Mouse (Mus musculus) retina, postnatal 7 days (tissue): ENCODE data around the gene Zfp940.
"Not testable (repeated sequence)": the region's sequence is repeated elsewhere in the genome, so short reads cannot be mapped to it uniquely, and the experiment has no call there.

Experiments used
- DNase-seq: peaks from one replicate; pipeline ENCODE4 v3.0.0-alpha.2; 2012; ENCODE audit warnings: low read depth, low spot score

Zfp940 gene

DNA sequence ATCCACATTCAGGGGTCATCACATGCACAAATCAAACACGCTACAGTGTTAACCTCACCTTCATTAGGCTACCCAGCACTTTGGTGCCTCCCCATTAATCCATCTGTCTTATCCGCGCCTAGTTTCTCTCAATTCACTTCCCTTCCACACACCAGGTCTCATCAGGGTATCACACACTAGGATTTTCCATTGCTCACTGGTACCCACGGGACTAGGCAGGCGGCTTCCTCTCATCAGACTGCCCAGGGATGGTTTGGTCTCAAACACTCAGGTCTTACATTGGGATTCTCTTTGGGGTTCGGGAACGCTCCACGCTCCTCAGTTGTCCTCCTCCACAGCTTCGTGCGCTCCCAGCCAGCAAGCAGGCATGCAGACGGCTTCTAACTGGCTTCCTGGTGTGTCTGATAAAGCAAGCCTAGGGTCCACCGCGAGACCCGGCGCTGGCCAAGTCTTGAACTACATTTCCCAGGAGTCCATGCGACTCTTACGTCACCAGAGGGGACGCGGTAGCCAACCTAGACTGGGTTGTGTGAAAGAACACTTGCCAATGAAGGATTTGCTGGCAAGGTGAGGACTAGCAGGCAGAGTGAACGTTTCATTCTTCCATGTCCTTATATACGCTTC, at the start of gene Zfp940:
Gene Zfp940, minus strand, starts transcription at position 451 of the 624 bp plus-strand sequence.
- DNase-seq: peak; percentile 79

DNA sequence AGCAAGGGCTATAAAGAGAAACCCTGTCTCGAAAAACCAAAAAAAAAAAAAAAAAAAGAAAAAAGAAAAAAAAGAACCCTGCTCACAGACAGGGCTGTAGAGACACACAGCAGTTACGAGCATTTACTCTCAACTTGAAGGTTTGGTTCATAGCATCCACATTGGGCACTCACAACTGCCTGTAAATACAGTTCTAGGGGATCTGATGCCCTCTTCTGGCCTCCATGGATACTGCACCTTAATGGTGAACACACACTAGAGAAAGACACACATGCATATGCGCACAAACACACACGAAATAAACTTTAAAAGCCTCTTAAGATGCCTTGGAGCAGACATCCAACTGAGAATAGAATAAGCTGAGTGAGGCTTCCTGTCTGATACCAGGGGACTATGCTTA, 44.9 kb upstream of the Zfp940 start:
- DNase-seq: no peak

DNA sequence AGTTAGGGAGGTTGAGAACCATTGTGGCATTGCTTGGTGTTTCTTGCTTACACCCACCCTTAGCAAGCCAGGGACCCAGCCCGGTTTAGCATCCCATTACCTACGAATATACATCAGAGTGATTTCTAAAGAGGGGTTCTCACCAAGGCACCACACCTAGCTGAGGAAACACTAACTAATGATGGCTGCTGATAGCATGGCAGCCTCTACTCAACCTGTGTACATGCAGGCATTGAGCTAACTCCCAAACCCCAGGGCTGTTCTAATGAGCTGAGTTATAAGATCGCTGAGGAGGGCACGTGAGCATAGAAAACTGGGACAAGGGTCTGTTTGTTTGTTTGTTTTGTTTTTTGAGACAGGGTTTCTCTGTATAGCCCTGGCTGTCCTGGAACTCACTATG, 39.3 kb upstream of the Zfp940 start:
- no peak for DNase-seq

DNA sequence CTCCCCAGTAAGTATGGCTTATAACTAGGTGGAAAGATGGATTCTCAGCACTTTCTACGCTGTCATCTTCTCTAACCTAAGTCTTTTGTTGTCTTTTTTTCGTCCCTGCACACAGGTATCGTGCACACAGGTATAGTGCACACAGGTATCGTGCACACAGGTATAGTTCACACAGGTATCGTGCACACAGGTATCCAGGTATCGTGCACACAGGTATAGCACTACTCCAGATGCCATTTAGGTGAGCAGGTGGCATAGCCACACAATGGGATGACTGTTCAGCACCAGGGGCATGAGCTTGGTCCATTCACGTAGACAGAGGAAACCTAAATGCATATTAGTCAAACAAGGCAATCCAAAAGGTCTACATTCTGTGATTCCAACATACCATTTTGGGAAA, 37.0 kb upstream of the Zfp940 start:
- no peak for DNase-seq

DNA sequence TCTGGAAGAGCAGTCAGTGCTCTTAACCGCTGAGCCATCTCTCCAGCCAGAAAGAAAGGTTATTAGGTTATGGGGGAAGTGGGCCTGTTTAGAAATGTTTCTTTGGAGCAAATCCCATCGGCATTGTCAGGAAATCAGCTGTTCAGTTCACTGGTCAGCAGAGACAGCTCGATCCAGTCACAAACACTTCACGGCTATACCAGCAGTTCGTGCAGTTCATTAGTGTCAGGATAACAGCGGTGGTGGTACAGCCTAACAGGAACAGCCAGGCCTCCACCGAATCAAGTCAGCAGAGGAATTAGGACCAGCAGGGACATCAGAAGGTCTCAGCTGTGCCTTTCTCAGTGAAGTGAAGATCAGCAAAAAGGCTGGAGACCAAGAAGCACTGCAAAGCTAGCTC, 27.4 kb upstream of the Zfp940 start:
- DNase-seq: no peak

DNA sequence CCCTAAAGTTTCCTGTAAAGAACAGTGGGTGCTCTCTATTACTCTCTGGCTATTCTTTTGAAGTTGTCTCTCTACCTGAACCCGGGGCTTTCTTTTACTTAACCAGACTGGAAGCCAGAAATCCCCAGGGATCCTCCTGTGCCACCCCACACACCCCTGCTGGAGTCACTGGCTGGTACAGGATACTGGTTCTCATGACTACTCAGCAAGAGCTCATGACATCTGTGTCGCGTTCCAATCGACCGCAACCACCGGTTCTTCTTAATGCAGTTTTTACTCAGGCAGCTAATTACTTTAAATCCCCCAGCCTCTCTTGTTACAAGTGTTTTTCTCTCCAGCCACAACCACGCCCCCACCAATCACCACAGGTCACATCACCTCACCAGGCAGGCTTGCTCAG, 26.6 kb upstream of the Zfp940 start:
- no peak for DNase-seq

DNA sequence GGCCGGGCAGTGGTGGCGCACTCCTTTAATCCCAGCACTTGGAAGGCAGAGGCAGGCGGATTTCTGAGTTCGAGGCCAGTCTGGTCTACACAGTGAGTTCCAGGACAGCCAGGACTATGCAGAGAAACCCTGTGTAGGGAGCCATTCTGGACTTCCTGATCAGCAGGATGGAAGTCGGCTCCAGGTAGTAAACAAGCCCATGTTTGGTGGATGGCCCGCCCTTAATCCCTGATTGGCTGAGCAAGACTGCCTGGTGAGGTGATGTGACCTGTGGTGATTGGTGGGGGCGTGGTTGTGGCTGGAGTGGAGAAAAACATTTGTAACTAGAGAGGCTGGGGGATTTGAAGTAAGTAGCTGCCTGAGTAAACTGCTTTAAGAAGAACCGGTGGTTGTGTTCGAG, 24.1 kb upstream of the Zfp940 start:
- DNase-seq: not testable (repeated sequence)

DNA sequence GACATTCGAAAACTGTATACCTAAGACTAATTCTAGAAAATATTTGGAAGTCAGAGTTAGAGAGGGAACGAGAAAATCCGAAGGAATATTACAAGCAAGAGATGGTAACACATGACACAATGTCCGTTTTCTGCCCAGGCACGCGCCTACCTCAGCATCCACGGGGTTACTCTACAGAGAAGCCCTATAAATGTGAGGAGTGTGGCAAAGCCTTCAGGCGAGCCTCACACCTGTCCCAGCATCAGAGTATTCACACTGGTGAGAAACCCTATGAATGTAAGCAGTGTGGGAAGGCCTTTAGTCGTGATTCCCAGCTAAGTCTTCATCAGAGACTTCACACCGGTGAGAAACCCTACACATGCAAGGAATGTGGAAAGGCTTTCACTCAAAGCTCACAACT, 20.8 kb upstream of the Zfp940 start:
- DNase-seq: no peak

DNA sequence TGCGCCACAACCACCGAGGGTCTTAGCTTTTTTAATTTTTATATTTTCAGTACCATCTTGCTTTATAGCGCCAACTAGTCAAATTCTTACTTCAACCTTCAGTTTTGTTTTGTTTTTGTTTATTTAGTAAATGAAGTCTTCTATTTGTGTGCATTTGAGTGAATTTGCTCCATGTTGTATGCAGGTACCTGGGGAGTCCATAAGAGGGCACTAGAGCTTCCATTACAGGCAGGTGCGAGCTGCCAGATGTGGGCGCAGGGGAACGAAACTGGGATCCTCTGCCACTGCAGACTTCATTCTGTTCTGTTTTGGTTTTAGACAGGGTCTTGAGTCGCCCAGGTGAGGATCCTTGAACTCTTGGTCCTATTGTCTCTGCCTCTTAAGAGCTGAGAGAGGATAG, 8.2 kb upstream of the Zfp940 start:
- no peak for DNase-seq

DNA sequence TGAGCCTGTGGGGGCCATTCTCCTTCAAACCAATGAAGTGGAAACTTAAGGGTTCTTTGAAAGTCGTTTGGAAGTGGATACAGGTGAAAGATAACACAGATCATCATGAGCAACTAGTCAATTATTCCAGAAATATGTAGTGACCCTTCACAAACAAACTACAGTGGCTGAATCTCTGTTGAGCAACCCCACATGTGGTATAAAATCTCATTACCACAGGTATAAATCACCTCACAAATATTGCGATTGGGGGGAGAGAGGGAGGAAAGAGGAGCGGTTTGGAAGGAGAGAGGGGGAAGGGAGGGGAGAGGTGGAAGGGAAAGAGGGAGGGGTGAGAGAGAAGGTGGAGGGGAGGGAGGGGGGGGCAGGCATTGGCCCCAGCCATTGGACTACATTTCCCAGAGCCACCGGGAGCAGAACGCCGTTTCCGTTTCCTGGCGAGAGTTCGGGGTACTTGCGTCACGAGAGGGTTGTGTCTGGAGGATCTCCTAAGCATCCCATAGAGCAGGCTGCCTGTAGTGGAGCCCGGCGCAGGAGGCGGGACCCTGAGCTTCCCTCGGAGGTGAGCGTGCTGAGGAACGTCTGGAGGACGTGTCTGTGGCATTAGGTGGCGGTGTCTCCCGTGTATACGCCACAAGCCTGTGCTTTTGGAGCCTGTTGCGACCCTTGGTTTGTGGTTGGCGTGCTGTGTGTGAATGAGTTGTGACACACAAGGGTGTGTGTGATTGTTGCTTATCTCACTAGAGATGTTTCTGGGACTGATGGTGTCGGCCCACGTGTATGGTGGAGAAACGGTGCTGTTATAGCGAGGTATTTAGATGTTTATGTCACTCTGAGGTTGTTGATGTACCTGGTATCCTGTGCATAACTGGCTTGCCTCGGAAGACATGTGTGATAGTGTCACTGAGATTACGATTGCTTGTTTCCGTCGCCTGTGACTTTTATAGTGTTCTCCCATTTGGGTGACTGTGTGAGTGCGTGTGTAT, 6.4 kb upstream of the Zfp940 start, which contains the start of gene Zfp420:
Gene Zfp420, plus strand, starts transcription at position 448 of the 986 bp plus-strand sequence.
- peak; percentile 82 for DNase-seq

DNA sequence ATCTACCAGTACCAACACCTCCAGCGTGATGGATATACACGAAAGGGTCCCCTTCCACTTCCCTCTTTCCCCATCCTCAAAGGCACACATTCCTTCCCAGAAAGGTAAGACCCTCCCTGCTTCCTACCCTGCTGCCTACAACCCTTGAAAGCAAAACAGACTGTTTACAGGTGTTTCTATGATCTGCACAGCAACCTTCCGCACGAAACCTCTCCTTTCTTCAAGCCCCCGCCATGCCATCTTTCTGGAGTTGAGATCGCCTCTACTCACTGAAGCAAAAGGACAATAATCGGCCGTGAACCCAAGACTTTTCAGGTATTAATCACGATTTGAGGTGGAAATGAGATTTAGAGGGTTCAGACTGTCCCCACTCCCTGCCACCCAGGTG, 644 bp downstream of the Zfp940 start:
- no peak for DNase-seq

DNA sequence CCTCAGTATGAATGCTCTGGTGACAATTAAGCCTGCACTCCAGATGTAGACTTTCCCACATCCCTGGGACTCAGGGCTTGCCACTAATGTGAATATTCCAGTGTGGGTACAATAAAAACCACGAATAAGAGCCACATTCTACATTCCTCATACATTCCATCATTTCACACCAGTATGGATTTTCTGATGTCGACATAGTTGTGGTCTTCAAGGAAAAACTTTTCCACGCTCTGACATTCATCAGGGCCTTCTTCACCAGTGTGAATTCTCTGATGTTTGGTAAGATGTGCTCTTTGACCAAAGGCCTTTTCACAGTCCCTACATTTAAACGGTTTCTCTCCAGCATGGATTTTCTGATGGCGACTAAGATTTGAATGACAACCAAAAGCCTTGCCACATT, 8.9 kb downstream of the Zfp940 start:
- no peak for DNase-seq

DNA sequence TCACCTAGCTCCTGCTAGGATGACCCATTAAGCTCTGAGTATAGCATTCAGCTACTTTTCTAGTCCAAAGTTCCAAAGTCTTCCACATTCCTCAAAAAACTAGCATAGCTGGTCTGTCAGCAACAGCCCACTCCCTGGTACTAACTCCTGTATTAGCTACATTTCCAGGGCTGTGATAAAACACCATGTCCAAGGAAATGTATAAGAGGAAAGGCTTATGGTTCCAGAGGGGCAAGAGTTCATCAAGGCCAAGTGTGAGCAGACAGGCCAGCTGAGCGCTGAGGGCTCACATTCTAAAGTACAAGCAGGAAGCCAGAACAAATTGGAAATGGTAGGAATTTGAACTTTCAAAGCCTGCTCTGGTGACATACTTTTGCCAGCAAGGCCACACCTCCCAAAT, 11.4 kb downstream of the Zfp940 start:
- no peak for DNase-seq

DNA sequence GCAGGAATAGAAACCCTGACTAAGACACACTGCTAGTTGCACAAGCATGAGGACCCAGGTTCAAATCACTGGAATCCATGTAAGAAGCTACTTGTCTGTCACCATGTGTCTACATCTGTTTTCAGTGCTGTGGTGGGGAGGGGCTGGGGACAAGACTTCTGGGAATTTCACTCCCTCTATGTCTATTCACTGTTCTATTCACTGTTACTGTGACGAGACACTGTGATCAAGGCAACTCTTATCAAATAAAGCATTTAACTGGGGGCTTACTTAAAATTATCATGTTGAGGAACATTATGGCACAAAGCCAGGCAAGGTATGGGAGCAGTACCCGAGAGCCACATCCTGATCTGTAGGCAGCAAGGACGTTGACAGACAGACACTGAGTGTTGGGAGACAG, 14.2 kb downstream of the Zfp940 start:
- no peak for DNase-seq

DNA sequence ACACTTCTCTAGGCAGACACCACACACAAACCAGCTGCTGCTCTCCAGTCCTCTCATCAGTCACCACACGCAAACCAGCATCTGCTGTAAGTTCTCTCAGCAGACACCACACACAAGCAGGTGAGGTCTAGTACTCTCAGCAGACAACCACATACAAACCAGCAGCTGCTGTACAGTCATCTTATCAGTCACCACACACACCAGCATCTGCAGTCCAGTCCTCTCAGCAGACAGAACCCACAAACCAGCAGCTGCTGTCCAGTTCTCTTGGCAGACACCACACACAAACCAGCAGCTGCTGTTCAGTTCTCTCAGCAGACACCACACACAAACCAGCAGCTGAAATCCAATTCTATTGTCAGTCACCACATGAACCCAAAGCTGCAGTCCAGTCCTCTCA, 16.7 kb downstream of the Zfp940 start:
- no peak for DNase-seq

DNA sequence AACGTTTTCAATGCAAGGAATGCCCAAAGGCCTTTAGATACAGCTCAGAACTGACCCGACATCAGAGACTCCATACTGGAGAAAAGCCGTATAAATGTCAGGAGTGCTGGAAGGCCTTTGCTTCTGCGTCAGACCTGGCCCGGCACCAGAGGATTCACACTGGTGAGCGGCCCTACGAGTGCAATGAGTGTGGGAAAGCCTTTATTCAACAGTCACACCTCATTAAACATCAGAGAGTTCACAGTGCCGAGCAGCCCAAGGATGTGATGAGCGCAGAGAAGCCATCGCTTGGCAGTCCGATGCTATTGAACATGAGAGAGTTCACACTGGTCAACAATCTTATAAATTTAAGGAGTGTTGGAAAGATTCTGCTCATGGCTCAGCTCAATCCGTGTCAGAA, 23.7 kb downstream of the Zfp940 start:
- no peak for DNase-seq

DNA sequence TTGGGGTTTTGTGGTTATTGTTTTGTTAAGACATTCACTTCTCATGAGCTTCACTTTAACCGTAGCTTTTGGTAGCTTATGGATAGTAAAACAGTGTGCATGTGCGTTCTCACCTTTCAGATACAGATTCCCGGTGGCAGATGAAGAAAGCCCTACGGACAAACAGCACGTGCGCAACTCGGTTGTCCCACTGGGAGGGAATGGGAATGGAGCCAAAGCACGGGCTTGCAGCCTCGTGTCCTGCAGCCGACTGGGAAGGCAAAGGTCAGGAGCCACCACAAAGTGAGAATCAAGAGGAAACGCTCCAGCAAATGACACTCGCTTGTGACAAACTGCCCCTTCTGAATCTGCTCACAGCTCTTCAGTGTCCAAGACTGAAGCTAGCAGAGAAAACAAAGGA, 25.5 kb downstream of the Zfp940 start:
- DNase-seq: no peak

DNA sequence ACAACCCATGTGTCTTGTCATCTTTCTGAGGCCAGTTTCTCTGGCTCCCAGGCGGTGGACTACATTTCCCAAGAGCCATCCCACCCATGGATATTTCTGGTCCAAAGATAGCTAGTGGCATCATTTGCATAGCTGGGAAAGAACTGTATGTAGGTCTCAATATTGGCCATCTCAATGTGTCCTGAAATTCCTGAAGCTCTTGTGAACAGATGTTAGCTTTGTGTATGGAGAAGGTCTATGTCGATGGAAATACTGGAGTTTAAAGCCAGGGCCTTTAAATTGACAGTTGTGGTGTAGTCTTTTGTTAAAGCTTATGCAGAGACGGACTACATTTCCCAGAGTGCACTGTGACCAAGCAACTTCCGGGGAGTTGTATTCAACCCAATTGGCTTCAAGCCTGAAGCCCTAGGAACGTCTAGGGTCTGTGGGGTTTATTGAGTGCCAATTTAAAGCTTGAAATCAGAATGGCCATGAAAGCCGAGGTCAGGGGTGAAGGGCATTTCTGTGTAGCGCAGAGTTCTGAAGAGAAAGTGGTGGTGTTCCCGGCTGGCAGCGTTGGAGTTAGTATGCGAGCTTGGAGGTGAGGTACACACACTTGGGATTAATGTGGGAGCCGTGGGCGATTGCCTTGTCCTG, 34.7 kb downstream of the Zfp940 start:
- peak; percentile 75 for DNase-seq

DNA sequence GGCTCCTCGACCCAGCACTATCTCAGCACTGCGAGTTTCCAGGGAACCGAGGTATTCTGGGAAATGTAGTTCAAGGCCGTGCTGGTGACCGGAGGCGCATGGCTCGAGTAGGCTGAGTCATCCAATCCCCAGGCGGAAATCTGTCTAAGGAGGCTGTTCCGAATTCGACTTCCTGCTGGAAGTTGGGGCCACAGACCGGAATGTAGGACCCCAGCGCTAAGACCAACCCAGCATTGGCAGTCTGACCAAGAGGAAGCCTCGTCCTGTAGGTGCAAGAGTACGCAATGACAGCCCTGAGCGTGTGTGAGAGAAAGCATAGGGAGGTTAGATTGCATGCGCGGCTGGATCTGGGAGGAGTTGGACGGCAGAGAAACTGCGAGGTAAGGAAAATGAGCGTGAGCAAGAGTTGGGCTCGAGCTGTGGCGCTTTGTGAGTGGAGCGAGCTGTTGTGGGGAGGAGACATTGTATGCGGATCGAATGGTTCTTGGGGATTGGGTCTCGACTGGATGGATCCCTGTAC, 37.5 kb downstream of the Zfp940 start, which contains the start of gene Zfp790:
Gene Zfp790, plus strand, starts transcription at position 205 of the 520 bp plus-strand sequence.
- peak; percentile 81 for DNase-seq

DNA sequence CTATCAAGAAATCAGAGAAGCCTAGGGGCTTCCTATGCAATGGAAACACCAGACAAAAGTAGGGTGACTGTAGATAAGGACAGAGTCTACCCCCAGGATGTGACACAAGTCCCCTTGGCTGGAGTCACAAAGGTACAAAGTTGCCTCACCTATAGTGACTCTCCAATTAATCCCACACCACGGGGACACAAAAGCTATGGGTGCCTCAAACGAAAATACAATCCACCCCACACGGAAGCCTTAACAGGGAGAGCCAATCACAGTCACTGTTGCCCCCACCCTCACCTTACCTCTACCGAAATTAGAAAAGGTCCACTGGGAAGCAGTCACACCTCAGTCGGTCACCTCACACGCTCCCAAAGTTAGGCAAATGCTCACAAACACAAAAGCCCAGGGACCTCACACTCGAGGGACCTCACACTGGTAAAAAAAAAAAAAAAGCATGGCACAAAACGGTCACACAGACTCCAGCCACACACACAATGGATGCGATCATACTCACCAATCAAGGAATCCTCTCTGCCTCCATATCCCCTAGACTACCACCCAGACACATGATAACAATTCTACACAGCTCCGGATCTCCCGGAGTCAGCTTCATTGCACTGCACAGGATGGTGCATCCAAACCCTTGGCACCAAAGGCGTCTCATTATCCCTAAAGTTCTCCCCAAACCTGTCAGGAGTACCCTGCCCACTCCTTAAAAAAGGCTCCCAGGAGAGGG, 38.2 kb downstream of the Zfp940 start:
- no peak for DNase-seq

DNA sequence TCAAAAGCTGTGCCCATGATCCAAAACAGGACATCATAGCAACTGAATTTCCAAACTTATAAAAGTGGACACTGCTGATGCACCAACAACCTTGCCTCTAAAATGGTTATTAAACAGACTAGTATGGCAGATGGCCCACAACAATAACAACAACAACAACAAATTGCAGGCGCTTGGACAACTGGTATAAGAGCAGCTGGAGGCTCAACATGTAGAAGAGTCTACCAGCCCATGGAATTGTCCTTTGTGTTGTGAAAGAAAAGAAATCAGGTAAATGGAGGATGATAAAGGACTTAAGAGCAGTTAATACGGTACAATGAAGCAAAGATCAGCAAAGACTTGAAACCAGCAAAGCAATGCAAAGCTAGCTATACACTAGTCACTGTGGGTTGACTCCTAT, 39.1 kb downstream of the Zfp940 start:
- no peak for DNase-seq
